Mouse (Mus musculus) small intestine, adult 2 months (tissue): ENCODE data around the gene Fbxl2.

ENCODE experiments used
- CTCF ChIP-seq: fragments of 200-500 bp; IDR thresholded peaks from 2 replicates; pipeline ENCODE4 v1.5.1; 2012; ENCODE audit warnings: low read depth, mild to moderate bottlenecking, control low read depth, inconsistent platforms, low read length, moderate library complexity, mixed read lengths; ENCODE audit not compliant: insufficient replicate concordance, insufficient read length; ENCODE audit errors: extremely low read depth
- POLR2A ChIP-seq: fragments of 200-500 bp; IDR thresholded peaks from 2 replicates; pipeline ENCODE4 v1.6.1; 2012; ENCODE audit warnings: low read depth, mild to moderate bottlenecking, control low read depth, inconsistent platforms, low read length, moderate library complexity

- no peak for TF ChIP-seq POLR2A
- no peak for TF ChIP-seq CTCF
Observed at GRCm38 (mm10) chr9:113968967-113969366, 77.0 kb downstream of the Fbxl2 start.
